In genomic region chr4:141664799-141665198, GRCm38 (mm10) we compare ENCODE assay signal across 8 mouse cellular contexts. TPM values are rescaled to one million over a fixed set of nuclear protein-coding genes. Genes with fewer than 3 reads are reported as not detected.
DNase-seq lines count a peak whose midpoint lies in the region; ATAC-seq lines count a peak whose summit lies in the region.

Gene Plekhm2 (minus strand): TSS chr4:141664899.

- ATAC-seq in intestine, embryonic 15.5 days, result no peak

- peaks cover 12% of the 10 kb centered on the region; the same call in 1 of the 2 replicates for H3K36me3 ChIP-seq in intestine, embryonic 15.5 days
- H3K36me3 ChIP-seq in midbrain, embryonic 10.5 days, result peaks cover 18% of the 10 kb centered on the region

- H3K4me2 ChIP-seq in intestine, embryonic 15.5 days (replicated peaks), result peak within 1 kb of the TSS; percentile 90

- H3K27me3 ChIP-seq in intestine, embryonic 15.5 days (replicated peaks), result no peaks in the 10 kb centered on the region
- no peaks in the 10 kb centered on the region for H3K27me3 ChIP-seq in midbrain, embryonic 10.5 days (ENCODE audit: low read depth, poor library complexity, severe bottlenecking)

- peak within 1 kb of the TSS; percentile 92 for H3K9ac ChIP-seq in intestine, embryonic 15.5 days

- H3K27ac ChIP-seq in intestine, embryonic 15.5 days, result peak within 1 kb of the TSS; percentile 51; the same call in 1 of the 2 replicates
- peak within 1 kb of the TSS; percentile 91 for H3K27ac ChIP-seq in midbrain, embryonic 10.5 days (replicated peaks)

- H3K9me3 ChIP-seq in intestine, embryonic 15.5 days, result no peaks in the 10 kb centered on the region
- H3K9me3 ChIP-seq in midbrain, embryonic 10.5 days (replicated peaks), result no peaks in the 10 kb centered on the region

- 70% methylated on average over 8 of the region's 8 CpGs for WGBS in intestine, embryonic 15.5 days
- WGBS in midbrain, embryonic 10.5 days, result 68% methylated on average over 8 of the region's 8 CpGs

- H3K4me1 ChIP-seq in intestine, embryonic 15.5 days (replicated peaks), result peaks cover 13% of the 10 kb centered on the region
- peaks cover 22% of the 10 kb centered on the region for H3K4me1 ChIP-seq in midbrain, embryonic 10.5 days

- DNase-seq in frontal cortex, adult 2 months (ENCODE audit: extremely low spot score in 1 of 2, low spot score in 1 of 2), result no peak
- no peak for DNase-seq in frontal cortex, postnatal 36 days (ENCODE audit: low spot score in 2 of 2)
- no peak for DNase-seq in adrenal gland, postnatal 10 days
- DNase-seq in gastrocnemius, postnatal 14 days, result no peak
- no peak for DNase-seq in midbrain, embryonic 10.5 days (ENCODE audit: low spot score)
- no peak for DNase-seq in thymus, adult 18-20 months
- no peak for DNase-seq in adipocyte (ENCODE audit: low spot score)

- H3K4me3 ChIP-seq in intestine, embryonic 15.5 days (replicated peaks), result peak within 1 kb of the TSS; percentile 81
- peak within 1 kb of the TSS; percentile 86 for H3K4me3 ChIP-seq in midbrain, embryonic 10.5 days

- intact Hi-C loops in gastrocnemius, postnatal 14 days (cut with DNase I; ENCODE audit: low total_unique reads), result no loop called here

RNA-seq across cellular contexts. Expression of gene Plekhm2, which starts in this region (rescaled TPM):
- 85.6 and 92.9 TPM in 2 replicates for polyA plus RNA-seq in frontal cortex, adult 2 months (2012; rRNA removed)
- 10 to 100 TPM; 37.6 to 42.2 TPM for total RNA-seq in adrenal gland, postnatal 10 days (2021)
- total RNA-seq in gastrocnemius, postnatal 14 days (2021), result 10 to 100 TPM; 22.2 to 27.7 TPM
- 3.9 and 4.5 TPM in 2 replicates for polyA plus RNA-seq in intestine, embryonic 15.5 days (2015; fragmentation: Nextera tagmentation; extraction: Ambion mirVana)
- 2.9 and 4.2 TPM in 2 replicates for polyA plus RNA-seq in midbrain, embryonic 10.5 days (2016; fragmentation: Nextera tagmentation; extraction: Ambion mirVana)

Comparison
In these comparisons a context has a peak if more than half of its experiments do, and no peak if none do; other contexts are left out.
1. RNA of gene Plekhm2 (polyA plus RNA-seq): 85.6 to 92.9 TPM in frontal cortex, adult 2 months; 3.9 to 4.5 TPM in intestine, embryonic 15.5 days and 2.9 to 4.2 TPM in midbrain, embryonic 10.5 days; every median in the first group is over 10 times any median in the second.